Comparison of ENCODE assay signal across 17 mouse cellular contexts in the genomic region with DNA sequence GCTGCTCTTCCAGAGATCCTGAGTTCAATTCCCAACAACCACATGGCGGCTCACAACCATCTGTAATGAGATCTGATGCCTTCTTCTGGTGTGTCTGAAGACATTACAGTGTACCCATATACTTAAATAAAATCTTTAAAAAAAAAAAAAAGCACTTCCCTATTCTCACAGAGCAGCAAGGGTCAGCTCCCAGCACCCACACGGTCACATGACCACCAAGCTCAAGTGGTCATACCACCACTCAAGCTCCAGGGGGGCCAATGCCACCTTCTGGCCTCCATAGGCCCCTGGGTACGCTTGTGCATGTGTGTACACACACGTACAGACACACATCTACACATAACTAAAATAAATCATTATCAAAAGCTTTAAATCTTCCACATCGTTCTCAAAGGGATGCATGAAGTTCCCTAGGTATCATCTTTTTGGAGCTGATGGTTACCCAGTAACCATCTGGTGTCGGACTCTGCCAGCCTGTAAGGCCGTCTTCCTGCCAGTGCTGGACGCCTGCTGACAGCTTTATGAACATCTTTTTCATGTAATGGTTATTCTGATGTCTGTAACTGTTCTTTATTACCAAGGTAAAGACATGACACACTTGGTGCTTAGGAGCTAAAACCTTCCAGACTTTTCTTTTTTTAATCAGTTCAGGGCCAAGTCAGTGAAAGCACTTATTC. TPM values are rescaled to one million over a fixed set of nuclear protein-coding genes. Genes with fewer than 3 reads are reported as not detected.
DNase-seq lines count a peak whose midpoint lies in the region; ATAC-seq lines count a peak whose summit lies in the region.
"Had no signal": no experiment of that assay in that cellular context is flagged by ENCODE, and none has a peak within 500 bp of the region (broad histone marks: within the 10 kb centered on the region; RNA-seq: fewer than 3 reads in every experiment).

No protein-coding gene starts in this region.

- no peaks in the 10 kb centered on the region for H3K4me1 ChIP-seq in embryonic facial prominence, embryonic 10.5 days
- H3K4me1 ChIP-seq: forebrain, embryonic 13.5 days; heart, embryonic 13.5 days; hindbrain, embryonic 15.5 days had no signal

- WGBS in embryonic facial prominence, embryonic 10.5 days = 94% methylated on average over 8 of the region's 8 CpGs

- no peak overlapping the region for H3K27ac ChIP-seq in embryonic facial prominence, embryonic 10.5 days (replicated peaks)
- H3K27ac ChIP-seq: forebrain, embryonic 13.5 days; heart, embryonic 13.5 days; hindbrain, embryonic 15.5 days had no signal

- 0 out of 2 replicates have a peak, but pooled peaks cover 2% of the 10 kb centered on the region for H3K9me3 ChIP-seq in embryonic facial prominence, embryonic 10.5 days
- H3K9me3 ChIP-seq: forebrain, embryonic 13.5 days; heart, embryonic 13.5 days; hindbrain, embryonic 15.5 days had no signal

- peak; percentile 37 to 54 for DNase-seq in cerebellum, adult 18-20 months
- DNase-seq in 416B (ENCODE audit: low read depth) = peak; percentile 22
- DNase-seq in cerebellum, adult 9-11 months = peak; percentile 50
- peak; percentile 27 to 42 for DNase-seq in cerebellum, postnatal 36 days
- no peak for DNase-seq in embryonic facial prominence, embryonic 10.5 days (ENCODE audit: low spot score)
- no peak for DNase-seq in embryo, embryonic 10 days (ENCODE audit: low spot score)
- DNase-seq: adrenal gland, adult 8-10 months; adrenal gland, postnatal 36 days; forebrain, postnatal 0 days; gastrocnemius, postnatal 14 days; heart, postnatal 36 days; kidney, adult 2 months had no signal

- no peaks in the 10 kb centered on the region for H3K27me3 ChIP-seq in embryonic facial prominence, embryonic 10.5 days (replicated peaks; ENCODE audit: low read depth, poor library complexity, severe bottlenecking)
- H3K27me3 ChIP-seq: forebrain, embryonic 13.5 days; heart, embryonic 13.5 days; hindbrain, embryonic 15.5 days had no signal

- no peak for ATAC-seq in cerebellum, adult (ENCODE audit: insufficient number of reproducible peaks, low FRiP score, low TSS enrichment)
- ATAC-seq: forebrain, embryonic 13.5 days; forebrain, postnatal 0 days; intestine, embryonic 16.5 days had no signal

- H3K36me3 ChIP-seq in embryonic facial prominence, embryonic 10.5 days (replicated peaks) = peaks cover 76% of the 10 kb centered on the region

- H3K4me3 ChIP-seq in embryonic facial prominence, embryonic 10.5 days = no peak overlapping the region
- H3K4me3 ChIP-seq: forebrain, embryonic 13.5 days; heart, embryonic 13.5 days; hindbrain, embryonic 15.5 days had no signal

RNA-seq across cellular contexts. Expression of gene Ak7, which starts 8.5 kb away (rescaled TPM):
- polyA plus RNA-seq in embryonic facial prominence, embryonic 10.5 days (2016; fragmentation: Nextera tagmentation; extraction: Ambion mirVana) = 0.15 and 0.26 TPM in 2 replicates

RNA-seq across cellular contexts. Expression of gene Atg2b, which starts 12.2 kb away (rescaled TPM):
- polyA plus RNA-seq in embryonic facial prominence, embryonic 10.5 days (2016; fragmentation: Nextera tagmentation; extraction: Ambion mirVana) = 13.0 and 14.3 TPM in 2 replicates

RNA-seq across cellular contexts. Expression of gene Gskip, which starts 12.6 kb away (rescaled TPM):
- polyA plus RNA-seq in embryonic facial prominence, embryonic 10.5 days (2016; fragmentation: Nextera tagmentation; extraction: Ambion mirVana) = 37.0 and 39.3 TPM in 2 replicates

Comparison
In these comparisons a context has a peak if more than half of its experiments do, and no peak if none do; other contexts are left out.
1. DNase-seq: peak in cerebellum, adult 18-20 months (2 of 2), 416B (single experiment), cerebellum, adult 9-11 months (single experiment) and cerebellum, postnatal 36 days (2 of 2); none in embryonic facial prominence, embryonic 10.5 days (single experiment) and embryo, embryonic 10 days (single experiment).